Mouse (Mus musculus) layer of hippocampus, postnatal 36 days (tissue): ENCODE measurements at regions not wholly inside any gene's neighbourhood (a gene's known extent, or its start where the extent isn't known, plus 50 kb on each side); places are given as distances from the start of the nearest gene placed in this dataset.

Experiments
- DNase-seq, 2 experiments: peaks; one replicate each; pipeline ENCODE4 v3.0.0; 2022

- DNase-seq, result no peak
Measured at GRCm38 (mm10) chr7:117127728-117128127, 253.1 kb upstream of the Xylt1 start.

GRCm38 (mm10) chr7:117134869-117135268 is 245.9 kb upstream of the Xylt1 start:
- no peak for DNase-seq

DNA sequence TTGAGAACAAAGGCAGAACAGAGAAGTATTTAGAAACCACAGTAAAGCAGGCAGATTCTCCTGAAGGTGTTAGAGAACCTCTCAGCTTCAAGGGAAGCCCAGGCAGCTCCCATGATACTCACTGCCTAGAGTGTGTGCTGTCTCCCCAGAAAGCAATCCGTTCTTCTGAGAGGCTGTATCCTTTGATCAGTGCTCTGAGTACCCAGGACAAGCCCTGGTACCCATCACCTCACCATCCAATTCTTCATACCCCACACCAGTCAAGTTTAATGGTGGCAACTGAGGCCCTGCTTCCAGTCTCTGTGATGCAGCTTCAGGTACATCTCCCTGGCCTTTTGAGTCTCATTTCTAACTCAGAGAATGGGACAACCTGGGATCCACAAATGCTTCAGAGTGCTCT is 242.1 kb upstream of the Xylt1 start:
- DNase-seq, result no peak

GRCm38 (mm10) chr7:117139245-117139970 is 241.4 kb upstream of the Xylt1 start:
- DNase-seq, result peak; percentile 68 to 69

DNA sequence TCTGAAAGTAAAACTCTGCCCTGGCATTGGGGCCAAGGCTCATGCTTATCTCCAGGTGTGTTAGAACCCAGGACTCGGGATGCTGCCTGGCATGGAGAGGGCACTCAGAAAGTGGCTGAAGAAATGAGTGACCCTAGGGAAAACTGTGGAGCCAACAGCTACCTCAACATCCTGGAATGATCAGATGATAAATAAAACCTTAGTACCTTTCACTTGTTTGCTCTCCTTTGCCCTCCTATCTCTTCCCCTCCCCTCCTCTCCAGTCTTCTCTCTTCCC is 240.9 kb upstream of the Xylt1 start:
- no peak for DNase-seq

DNA sequence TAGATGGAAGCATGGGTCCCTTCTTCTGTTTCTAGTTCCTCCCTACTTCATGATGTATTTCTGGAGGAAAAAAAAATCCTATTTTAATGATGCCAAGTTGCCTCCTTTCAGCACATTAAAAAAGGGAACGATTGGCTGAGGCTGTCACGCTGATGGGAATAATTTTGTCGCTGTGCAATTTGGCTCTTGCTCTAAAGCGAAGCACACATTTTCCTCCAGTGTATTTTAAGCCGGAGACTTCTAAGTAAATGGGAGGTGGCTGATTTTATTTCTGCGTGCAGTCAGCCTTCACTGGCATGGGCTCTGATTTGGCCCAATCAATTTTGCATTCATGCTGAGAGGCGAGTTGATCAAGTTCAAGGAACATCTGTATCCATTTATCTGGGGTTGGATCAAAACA is 234.0 kb upstream of the Xylt1 start:
- DNase-seq, result no peak

DNA sequence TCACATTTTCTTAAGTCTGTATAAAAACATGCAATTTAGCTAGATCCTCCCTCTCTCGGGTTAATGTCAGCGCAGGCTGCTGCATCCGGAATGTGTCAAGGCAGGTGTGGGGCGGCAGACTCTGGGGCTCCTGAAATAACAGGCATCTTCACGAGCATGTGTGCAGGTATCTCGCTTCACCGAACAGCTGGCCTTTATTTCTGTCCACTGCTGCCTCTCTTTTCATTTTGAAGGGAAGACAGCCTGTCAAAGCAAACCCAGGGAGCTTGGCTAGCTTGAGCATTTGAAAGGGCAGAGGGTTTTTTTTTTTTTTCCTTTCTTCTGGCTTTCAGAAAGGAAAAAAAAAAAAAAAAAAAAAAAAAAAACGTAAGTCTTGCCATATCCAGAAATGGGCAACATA is 230.4 kb upstream of the Xylt1 start:
- no peak for DNase-seq

DNA sequence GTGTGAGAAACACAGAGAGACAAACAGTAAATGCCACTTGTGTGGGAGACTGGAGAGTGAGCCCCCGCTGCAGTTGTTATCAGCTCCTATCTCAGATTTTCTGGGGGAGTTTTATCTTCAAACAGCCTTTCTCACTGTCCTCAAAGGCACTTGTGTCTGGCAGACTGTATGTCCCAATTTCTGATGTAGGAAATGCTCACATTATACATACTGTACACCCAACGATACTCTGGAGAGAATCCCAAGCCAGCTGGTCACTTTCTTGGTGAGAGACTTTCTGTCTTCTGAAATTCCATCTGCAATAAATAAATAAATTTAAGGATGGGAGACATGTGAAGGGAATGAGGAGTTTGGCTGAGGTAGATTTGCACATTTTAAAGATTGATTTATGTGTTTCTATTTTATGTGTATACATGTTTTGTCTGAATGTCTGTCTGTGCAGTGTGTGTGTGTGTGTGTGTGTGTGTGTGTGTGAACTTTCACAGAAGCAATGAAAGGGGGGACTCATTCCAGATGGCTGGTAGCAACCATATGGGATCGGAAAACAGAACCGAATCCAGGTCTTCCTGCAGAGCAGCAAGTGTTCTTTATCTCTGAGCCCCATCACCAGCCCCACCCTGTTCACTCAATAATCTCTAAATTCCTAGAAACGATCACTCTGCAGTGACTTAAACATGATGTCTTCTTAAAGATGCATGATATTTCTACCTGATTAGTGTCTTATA is 226.8 kb upstream of the Xylt1 start:
- no peak for DNase-seq

GRCm38 (mm10) chr7:117161193-117161908 is 219.4 kb upstream of the Xylt1 start:
- no peak for DNase-seq

GRCm38 (mm10) chr7:117174811-117175422 is 205.9 kb upstream of the Xylt1 start:
- DNase-seq, result no peak

GRCm38 (mm10) chr7:117184011-117184410 is 196.8 kb upstream of the Xylt1 start:
- DNase-seq, result no peak

GRCm38 (mm10) chr7:117185891-117186290 is 194.9 kb upstream of the Xylt1 start:
- no peak for DNase-seq

DNA sequence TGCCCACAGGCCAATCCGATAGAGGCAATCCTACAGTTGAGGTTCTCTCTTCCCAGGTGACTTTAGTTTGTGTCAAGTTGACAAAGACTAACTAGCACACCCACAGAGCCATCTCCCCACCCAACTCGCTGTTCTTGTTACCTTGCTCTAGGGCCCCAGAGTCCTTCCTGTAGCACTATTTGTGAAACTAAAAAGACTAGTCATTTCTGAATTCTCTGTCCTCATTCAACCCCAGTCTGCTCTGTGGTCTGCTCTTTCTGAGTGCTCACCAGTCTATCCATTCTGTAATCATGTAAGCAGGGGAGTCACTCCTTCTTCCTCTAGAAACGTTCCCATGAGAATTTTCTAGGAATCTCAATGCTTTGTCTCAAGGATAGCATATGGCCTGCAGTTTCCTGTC is 184.2 kb upstream of the Xylt1 start:
- no peak for DNase-seq

DNA sequence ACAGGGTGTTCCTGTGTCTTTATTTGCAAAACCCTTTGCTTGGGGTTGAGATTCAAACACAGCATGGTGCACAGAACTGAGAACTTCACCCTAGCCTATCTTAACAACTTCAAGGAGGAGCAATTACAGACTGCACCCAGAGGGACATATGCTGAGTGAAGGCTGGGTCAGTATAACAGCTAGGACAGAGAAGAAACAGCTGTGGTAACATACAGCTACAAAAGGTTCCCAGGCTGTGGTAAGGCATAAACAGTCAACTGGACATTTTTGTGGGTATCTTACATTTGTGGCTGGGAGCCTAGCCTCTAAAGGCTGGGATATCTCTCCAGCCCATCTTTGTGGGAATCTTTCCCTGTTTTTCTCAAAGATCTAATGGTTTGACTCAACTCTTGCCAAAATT is 154.5 kb upstream of the Xylt1 start:
- DNase-seq, result no peak

- DNase-seq, result no peak
Measured at GRCm38 (mm10) chr7:117229619-117230018, 151.2 kb upstream of the Xylt1 start.

DNA sequence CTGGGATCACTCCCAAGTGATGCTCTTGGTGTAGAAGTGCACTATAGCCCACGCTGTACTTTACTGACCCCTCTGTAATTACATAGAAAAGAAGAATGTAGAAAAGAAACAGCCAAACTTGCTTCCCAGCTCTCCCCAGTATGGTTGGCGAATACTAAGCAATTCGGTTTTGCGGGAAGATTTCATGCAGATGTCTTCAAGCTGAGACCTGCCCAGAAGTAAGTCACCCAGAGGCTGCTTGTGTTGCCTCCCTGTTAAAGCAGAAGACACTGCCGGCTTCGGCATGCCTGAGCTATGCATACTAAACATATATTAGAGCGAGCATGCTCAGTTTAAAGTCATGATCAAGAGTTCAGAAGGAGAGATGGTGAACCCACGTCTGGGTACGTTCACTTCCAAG is 124.0 kb upstream of the Xylt1 start:
- DNase-seq, result no peak

DNA sequence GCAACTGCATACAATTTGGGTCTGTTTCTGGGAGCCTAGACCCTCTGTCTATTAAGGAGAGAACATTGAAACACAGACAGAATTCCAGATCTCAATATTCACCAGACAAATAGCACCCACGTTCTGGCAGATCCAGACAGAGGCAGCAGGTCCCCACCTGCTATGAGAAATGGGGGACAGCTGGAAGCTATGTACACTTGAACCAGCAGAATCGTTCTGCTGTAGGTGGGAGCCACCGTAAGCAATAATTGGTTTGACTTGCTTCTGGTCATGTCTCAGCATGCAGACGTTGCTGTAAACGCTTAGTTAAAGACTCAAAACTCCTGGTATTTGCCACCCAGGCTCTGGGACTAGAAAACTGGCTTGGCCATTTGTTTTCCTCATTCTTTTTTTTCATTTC is 122.2 kb upstream of the Xylt1 start:
- DNase-seq, result no peak

DNA sequence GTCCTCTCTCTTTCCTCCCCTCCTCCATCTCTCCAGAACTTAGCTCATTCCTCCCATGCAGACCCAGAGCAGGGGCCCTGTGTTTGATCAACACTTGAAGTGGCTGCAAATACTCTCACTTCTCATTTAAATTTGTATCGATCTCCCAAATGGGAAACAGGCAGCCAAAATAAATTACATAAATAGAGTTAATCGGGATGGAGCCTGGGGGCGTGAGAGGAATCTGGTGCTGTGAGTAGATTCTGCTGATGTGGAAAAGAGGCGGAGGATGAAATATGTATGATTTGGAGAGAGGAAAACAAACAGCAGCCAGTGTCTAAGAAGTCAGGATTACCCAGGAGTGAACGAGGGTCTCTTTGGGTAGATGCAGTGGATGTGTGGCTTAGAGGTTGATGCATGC is 121.6 kb upstream of the Xylt1 start:
- DNase-seq, result peak in 1 of 2 experiments; percentile 31

DNA sequence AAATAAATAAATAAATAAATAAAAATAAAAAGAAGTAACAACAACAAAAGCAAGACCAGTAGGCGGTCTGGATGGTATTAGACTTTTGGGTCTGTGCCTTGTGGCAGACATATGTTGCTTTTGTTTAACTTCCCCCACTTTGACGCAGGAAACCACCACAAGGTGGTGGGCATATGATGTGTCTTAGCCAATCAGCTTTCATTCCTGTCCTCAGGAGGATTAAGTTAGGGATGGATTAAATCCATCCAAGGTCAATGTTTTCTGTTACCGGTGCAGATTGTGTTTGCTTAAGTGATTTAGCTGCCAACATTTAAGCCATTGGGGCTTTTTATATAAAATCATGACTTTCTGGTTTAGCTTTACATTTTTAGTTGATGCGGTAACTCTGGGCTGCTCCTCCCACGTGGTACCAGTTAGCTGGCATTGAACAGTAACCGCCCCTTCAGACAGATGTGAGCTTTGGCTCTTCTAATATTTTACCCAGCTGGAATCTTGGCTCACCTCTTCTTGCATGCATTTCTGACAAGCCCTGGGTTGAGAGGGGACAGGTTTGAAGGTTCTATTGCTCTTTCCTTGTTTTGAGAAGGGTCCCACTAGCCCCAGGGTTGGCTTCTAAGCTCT is 121.0 kb upstream of the Xylt1 start:
- DNase-seq, result no peak

GRCm38 (mm10) chr7:117260596-117260995 is 120.2 kb upstream of the Xylt1 start:
- no peak for DNase-seq

GRCm38 (mm10) chr7:117263126-117263525 is 117.7 kb upstream of the Xylt1 start:
- no peak for DNase-seq

DNA sequence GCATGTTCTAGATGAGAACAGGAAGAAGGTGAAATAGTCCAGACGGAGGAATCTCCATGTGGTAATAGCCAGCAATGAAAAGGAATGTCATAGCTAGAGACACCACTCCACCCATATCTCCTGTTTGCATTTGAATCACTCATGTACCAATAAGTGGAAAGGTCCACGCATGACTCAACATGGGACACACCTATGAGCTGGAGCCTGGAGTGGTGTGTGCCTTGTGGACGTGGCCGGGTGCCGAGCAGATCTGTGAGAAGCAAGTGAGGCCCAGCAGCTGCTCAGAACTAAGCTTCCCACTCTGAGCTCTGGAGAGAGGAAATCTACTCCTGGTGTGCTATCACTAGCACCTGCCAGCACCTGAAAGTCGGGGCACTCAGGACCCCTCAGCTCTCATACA is 116.4 kb upstream of the Xylt1 start:
- no peak for DNase-seq

- no peak for DNase-seq
Measured at GRCm38 (mm10) chr7:117268096-117268495, 112.7 kb upstream of the Xylt1 start.
